Mouse (Mus musculus) ES-Bruce4 (cell line): ENCODE measurements around the gene Snx32.

Experiments used
- CTCF ChIP-seq: IDR thresholded peaks from one replicate; pipeline ENCODE4 v1.8.1; 2011; ENCODE audit warnings: low read depth, low read length
- POLR2A ChIP-seq: IDR thresholded peaks from one replicate; pipeline ENCODE4 v1.8.1; 2011; ENCODE audit warnings: low read length; ENCODE audit not compliant: insufficient read depth

- TF ChIP-seq CTCF: peak; percentile 97
- no peak for TF ChIP-seq POLR2A
These were observed 46.4 kb downstream of the Snx32 start for GRCm38 (mm10) chr19:5463791-5464562.
